Mouse (Mus musculus) mature B cell (primary cell): Measurements from ENCODE around the gene Cdk2ap2.
"Not testable (repeated sequence)": the region's sequence is repeated elsewhere in the genome, so short reads cannot be mapped to it uniquely, and the experiment has no call there.

Experiments used
- in situ Hi-C: fragments of 300-500 bp; cut with MboI; formaldehyde crosslinking; loops from 2 replicates; pipeline ENCODE4 v1.14.3; 2019

Gene Cdk2ap2

DNA sequence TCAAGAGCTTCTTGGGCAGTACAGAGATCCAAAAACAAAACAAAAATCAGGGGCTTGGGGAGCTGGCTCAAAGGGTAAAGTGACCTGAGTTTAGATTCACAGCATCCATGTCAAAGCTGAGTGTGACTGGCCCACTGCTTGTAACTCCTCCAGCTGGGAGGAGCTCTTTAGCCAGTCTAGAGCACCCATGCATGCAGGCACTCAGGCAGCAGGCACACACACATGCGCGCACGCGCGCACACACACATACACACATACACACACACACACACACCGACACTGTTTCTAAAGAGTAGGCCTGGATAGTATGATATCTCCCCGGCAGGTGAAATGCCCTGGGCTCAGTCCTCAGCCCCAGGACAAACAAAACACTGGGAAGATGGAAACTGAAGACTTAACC is 20.0 kb downstream of the Cdk2ap2 start:
- in situ Hi-C loops, result no loop called here

DNA sequence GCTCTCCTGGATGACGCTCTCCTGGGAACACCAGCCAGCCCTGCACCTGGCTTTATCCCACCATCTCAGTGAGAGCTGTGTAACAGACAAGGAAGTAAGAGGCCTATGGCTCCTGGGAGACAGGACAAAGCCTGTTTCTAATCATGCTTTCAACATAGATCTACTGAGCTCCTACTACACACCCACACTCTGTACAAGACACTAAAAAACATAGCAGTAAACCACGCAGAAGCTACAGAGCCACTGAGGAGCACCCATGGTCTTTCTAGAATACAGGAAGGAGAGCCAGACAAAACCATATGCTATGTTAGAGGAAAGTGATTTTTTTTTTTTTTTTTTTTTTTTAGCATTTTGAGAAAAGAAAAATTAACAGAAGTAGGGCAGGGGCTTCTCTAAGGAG is 21.4 kb downstream of the Cdk2ap2 start:
- in situ Hi-C loops, result no loop called here

- in situ Hi-C loops, result no loop called here
Observed at GRCm38 (mm10) chr19:4119716-4120487, 22.9 kb downstream of the Cdk2ap2 start.

- in situ Hi-C loops, result no loop called here
Observed at GRCm38 (mm10) chr19:4120496-4120895, 23.5 kb downstream of the Cdk2ap2 start.

DNA sequence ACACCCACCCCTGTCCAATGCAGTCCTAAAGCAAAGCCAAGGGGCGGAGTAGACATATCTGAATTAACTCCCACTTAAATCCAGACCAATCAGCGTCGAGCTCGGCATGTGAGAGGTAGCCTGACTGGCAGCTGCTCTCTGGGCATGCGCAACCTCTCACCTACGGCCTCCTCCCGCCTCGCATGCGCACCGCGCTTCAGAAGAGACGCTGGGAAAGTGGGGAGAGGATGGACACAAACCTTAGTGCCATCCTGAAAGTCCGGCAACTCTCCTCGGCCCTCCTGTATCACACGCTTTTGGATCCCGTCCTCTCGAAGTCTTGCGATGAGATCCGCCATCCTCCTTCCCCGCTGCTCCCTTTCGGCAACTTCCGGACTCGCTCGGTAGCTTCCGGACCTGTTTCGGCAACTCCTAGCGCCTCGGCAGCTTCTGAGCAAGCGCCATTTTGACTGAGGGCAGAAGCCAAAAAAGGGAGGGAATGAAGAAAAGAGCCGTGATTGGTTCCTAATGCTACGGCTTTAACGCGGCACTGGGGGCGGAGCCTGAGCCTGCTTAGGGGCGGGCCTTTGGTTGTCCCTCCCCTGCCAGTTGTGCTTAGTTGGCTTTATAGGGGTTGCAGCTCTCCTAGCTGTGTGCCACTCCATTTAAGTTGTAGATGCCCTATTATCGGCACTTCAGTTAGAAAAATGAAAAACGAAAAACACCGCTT is 24.3 kb downstream of the Cdk2ap2 start:
- in situ Hi-C loops, result no loop called here

GRCm38 (mm10) chr19:4121896-4122295 is 24.9 kb downstream of the Cdk2ap2 start:
- in situ Hi-C loops, result not testable (repeated sequence)

DNA sequence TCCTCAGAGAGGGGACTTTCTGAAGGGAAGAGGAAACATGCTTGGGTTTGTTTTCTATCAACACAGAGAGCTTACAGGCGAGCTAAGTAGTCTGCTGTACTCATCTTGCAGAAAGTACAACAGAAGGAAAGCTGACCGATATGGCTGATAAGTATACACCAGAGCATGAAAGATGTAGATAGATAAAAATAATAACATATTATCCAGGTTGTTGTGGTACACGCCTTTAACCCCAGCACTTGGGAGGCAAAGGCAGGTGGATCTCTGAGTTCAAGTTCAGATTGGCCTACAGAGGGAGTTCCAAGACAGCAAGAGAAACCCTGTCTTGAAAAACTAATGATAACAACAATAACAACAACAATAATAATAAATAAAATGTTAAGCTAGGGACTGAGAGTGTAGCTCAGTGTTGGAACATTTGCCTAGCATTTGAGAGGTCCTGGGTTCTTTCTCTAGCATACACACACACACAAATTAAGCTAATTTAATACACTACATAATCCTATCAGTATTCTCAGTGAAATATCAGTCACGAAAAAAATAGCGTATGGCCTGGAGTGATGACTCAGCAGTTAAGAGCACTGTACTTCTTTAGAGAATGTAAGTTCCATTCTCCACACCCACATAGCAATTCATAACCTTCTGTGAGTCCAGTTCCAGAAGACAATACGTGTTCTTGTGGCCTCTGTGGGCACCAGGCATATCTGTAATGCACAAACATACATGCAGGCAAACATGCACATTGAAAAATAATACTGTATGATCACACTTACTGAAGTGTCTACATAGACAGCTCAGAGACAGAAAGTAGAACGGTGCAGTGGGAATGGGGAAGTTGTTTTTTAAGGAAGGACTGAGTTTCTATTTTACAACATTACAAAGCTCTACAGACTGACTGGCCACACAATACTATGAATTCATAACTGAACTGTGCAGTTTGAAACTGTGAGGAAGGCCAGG is 25.7 kb downstream of the Cdk2ap2 start:
- in situ Hi-C loops, result no loop called here

DNA sequence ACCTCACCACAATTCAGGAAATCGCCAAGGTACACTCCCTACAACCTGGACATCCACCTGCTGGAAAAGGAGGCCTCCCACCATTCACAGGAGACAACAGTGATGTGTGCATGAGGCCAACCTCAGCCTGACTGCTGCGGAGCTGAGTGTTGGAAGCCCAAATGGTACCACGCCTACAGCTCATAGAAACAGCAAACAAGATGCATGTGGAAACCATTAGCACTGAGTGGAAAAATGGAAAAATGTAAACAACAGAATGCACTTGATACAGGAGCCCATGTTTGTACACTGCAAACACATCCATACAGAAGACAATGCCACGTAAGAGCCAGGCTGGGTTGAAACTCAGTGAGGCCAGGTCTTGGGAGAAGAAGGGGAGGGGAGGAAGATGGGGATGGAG is 27.4 kb downstream of the Cdk2ap2 start:
- in situ Hi-C loops, result no loop called here

DNA sequence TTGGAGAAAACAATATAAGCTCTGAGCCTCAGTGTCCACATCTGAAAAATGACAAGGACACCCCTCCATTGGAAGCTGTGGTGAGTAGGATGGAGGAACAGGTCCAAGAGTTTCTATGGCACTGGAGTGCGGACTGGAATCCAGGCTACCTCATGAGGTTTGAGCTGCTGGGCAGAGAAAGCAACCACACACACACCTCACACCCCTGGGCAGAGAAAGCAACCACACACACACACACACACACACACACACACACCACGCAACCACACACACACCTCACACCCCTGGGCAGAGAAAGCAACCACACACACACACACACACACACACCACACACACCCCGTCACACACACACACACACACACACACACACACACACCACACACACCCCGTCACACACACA is 28.3 kb downstream of the Cdk2ap2 start:
- in situ Hi-C loops, result not testable (repeated sequence)

DNA sequence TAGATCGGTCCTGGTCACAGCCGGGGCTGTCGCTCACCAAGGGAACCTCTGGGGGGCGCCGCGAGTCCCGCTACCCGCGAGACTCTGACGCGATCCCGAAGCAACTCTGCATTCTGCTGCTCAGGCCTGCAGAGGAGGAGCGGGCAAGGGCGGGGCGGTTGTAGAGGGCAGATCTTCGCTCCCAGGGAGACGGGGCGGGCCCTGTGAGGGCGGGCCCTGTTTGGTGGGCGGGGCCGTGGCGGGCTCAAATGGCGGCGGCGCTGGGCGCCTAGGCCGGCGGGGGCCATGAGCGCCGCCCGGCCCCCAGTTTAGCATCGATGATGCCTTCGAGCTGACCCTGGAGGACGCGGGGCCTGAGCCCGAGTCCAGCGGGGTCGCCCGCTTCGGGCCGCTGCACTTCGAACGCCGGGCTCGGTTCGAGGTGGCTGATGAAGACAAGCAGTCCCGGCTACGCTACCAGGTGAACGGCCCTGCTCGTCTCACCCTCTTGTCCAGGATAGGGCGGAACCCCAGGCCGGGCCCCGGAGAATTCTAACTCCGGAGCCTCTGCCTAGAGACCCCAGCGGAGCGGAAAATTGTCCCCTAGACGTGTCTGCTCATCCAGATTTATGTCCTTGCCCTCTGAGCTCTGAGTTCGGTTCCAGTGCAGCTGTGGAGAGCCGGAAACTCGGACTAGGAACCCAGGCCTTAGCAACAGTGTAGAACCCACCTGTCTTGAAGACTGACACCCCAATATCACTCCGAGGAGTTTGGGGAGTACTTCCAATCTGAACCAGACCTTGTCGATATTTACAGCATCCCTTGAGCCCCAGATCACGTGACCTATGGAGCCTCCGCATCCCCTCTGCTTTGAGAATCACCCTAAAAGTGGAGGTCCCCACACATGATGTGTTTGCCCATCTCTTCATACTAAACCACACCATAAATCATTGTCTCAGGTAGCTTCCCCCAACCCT is 29.0 kb downstream of the Cdk2ap2 start, which contains the start of gene Aip:
Gene Aip (minus strand): TSS at position 118 of the 956 bp plus-strand sequence.
- in situ Hi-C loops, result no loop called here

DNA sequence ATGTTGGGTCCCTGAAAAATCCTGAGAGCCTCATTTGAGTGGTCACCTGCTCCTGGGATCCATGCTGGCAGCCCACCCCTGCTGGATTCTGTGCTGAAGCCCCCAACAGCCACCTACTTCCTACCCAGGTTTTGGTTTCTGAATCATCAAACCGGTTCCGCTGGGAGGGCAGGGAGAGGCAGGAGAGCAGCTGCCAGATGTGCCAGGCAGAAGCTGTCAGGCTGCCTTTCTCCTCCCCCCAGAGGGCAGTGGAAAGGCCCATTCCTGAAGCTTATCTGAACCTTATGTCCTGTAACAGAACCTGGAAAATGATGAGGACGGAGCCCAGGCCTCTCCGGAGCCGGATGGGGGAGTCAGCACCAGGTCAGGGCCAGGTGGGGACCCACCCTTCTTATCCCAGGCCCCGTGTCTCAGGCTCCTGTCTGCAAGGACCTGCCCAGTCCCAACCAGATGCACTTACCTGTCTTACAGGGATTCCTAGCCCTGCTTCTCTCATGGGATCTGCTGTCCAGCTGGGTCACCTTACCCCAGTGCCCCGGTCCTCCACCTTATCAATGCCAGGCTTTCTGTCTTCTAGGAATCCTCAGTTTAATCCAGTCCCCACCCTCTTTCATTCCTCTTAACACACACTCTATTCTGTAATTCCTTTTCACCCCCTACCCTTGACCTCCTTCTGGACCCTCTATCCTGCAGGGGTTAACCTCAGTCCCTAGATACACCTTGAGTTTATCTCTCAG is 29.9 kb downstream of the Cdk2ap2 start:
- in situ Hi-C loops, result no loop called here

DNA sequence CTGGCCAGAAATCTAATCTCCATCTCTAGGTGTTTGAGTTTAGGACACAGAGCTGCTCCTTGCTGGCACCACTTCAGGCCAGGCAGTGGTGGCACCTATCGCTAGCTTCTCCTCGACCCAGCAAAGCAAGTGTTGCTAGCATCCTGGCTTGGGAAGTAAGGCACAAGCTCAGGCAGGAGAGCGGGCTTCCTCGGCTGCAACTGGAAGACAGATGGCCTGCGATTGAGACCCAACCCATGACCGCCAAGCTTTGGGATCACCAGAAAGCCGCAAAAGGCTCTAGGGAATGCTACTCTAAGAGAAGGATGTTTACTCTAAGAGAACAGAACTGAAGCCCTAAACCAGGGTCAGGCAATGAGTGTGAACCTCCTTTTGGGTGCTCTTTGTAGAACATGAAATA is 32.5 kb downstream of the Cdk2ap2 start:
- in situ Hi-C loops, result no loop called here

GRCm38 (mm10) chr19:4130106-4130505 is 33.1 kb downstream of the Cdk2ap2 start:
- in situ Hi-C loops, result no loop called here

DNA sequence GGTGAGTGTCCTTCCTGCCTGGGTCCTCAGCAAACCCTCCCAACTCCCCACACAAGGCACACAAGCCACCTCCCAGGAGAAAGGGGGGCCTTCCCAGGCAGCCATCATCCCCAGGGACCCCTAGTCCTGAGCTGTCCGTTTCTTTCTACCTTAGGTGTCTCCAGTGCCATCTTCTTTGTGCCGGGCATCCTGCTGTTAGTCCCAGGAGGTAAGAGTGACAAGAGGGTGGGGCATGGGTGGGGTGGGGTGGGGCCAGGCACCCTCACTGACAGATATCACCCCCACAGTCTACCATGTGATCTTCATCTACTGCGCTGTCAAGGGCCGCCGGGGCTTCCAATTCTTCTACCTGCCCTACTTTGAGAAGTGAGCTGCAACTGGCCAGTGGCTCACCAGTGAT is 34.1 kb downstream of the Cdk2ap2 start:
- in situ Hi-C loops, result no loop called here

- in situ Hi-C loops, result no loop called here
Observed at GRCm38 (mm10) chr19:4131768-4132167, 34.8 kb downstream of the Cdk2ap2 start.

GRCm38 (mm10) chr19:4134354-4134753 is 37.4 kb downstream of the Cdk2ap2 start:
- in situ Hi-C loops, result no loop called here

DNA sequence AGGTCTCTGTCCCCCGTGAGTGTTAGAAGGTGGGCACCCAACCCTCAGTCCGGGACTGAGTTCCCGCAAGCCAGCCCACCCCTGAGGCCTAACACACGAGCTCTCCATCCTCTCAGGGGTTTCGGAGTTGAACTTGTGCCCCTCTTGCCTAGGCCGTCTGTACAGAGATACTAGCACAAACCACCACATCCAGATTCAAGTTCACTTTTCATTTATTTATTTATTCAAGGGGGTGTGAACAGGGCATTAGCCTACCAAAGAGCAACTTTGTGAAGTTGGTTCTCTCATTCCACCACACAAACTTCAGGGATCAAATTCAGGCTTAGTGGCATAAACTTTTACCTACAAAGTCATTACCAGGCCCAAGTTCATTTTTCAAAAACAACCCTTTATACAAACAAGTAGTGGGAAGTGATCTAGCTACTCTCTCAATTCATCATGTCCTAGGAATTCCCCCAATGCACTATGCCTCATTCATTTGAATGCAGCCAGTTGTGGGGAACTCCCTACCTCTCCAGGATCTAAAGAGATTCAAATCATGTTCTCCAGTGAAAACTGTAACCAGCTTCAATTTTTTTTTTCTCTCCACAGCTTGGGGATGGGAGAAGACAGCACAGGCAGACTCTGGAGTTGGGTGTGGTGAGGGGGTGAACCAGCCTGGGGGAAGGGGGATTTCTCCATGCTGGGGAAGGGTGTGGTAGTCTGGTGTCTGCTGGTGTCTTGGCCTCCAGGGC is 38.4 kb downstream of the Cdk2ap2 start:
- in situ Hi-C loops, result not testable (repeated sequence)

DNA sequence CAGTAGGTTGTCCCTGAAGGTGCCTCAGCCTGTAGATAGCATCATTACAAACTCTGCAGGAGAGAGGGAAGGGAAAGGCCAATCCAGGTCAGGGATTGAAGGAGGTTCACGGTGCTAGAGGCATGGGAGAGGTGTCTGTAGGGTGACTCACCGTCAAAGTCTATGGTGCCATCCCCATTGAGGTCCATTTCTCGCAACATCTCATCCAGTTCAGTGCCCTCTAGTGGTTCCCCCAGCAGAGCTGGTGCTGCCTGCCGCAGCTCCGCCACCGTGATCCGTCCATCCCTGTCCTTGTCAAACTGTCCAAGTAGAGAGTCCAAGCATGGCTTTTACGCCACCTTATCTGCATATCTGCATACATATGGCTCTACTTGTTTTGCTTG is 39.0 kb downstream of the Cdk2ap2 start:
- in situ Hi-C loops, result not testable (repeated sequence)

GRCm38 (mm10) chr19:4136463-4136862 is 39.5 kb downstream of the Cdk2ap2 start:
- in situ Hi-C loops, result no loop called here

- in situ Hi-C loops, result no loop called here
Observed at GRCm38 (mm10) chr19:4137913-4138312, 40.9 kb downstream of the Cdk2ap2 start.
